Mouse (Mus musculus): ENCODE measurements at regions not wholly inside any gene's neighbourhood (a gene's known extent, or its start where the extent isn't known, plus 50 kb on each side); places are given as distances from the start of the nearest gene placed in this dataset.

DNA sequence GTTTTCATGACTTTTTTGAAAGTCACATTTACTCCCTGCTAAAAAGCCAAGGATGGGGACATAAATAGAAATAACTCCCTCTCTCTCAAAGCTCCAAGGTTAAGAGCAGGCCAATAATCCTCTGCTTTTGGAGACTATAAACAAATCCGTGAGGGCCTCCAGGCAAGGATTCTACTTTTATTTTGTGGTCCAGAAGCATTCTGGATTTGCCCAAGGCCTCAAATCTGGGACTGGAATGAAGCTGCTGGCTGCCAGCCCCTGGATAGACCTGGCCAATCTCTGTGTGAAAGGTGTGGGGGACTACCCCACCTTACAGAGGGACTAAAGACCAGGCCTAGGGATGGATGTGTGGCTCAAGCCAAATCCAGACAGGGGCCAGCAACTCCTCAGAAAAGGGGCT lies 54.1 kb upstream of the Comtd1 start:
- no peak for DNase-seq
- H3K36me3 ChIP-seq (ENCODE audit: insufficient read depth) = no peaks in the 10 kb centered on the region
- TF ChIP-seq CTCF (IDR thresholded peaks at IDR 0.05; ENCODE audit: low read depth) = no peak
- no peak for ATAC-seq
- no peaks in the 10 kb centered on the region; the same call in 1 of the 2 replicates for H3K9me3 ChIP-seq (ENCODE audit: low read length)
- H3K4me1 ChIP-seq (ENCODE audit: insufficient read depth) = peaks cover 12% of the 10 kb centered on the region; the same call in 1 of the 2 replicates
- H3K27ac ChIP-seq (ENCODE audit: low read depth, low read length) = no peak overlapping the region
- no peak overlapping the region for H3K4me3 ChIP-seq (ENCODE audit: low read depth, low read length)
- WGBS = 75% methylated on average over 1 of the region's 1 CpGs
- no peak overlapping the region for H3K9ac ChIP-seq
- no peaks in the 10 kb centered on the region for H3K27me3 ChIP-seq (ENCODE audit: insufficient read depth, low read length)
- H3K4me2 ChIP-seq (ENCODE audit: low read depth) = no peak overlapping the region

DNA sequence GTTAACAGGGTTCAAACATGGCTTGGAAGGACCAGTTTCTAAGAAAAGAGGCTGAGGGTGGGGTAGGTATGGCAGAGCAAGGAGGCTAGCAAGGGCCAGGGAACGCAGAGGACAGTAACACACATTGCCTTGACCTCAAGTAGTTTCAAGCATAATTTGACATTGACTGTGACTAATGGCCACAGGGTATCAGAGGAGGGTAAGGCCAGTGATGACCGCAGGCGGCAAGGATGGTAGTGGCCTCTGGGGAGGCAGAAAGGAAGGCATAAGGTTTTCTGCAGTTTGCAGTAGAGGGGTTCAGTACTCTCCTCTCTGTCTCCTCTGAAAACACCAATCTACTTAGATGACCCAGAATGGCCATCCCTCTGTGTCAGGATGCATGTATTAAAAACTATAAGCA lies 53.7 kb upstream of the Comtd1 start:
- no peak overlapping the region for H3K4me3 ChIP-seq (ENCODE audit: low read depth, low read length)
- no peak overlapping the region for H3K4me2 ChIP-seq (ENCODE audit: low read depth)
- peaks cover 12% of the 10 kb centered on the region; the same call in 1 of the 2 replicates for H3K4me1 ChIP-seq (ENCODE audit: insufficient read depth)
- no peaks in the 10 kb centered on the region for H3K27me3 ChIP-seq (ENCODE audit: insufficient read depth, low read length)
- H3K27ac ChIP-seq (ENCODE audit: low read depth, low read length) = no peak overlapping the region
- ATAC-seq = no peak
- no peak for DNase-seq
- no peak for TF ChIP-seq CTCF (IDR thresholded peaks at IDR 0.05; ENCODE audit: low read depth)
- no peaks in the 10 kb centered on the region; the same call in 1 of the 2 replicates for H3K9me3 ChIP-seq (ENCODE audit: low read length)
- 94% methylated on average over 3 of the region's 3 CpGs for WGBS
- H3K36me3 ChIP-seq (ENCODE audit: insufficient read depth) = no peaks in the 10 kb centered on the region
- H3K9ac ChIP-seq = no peak overlapping the region

DNA sequence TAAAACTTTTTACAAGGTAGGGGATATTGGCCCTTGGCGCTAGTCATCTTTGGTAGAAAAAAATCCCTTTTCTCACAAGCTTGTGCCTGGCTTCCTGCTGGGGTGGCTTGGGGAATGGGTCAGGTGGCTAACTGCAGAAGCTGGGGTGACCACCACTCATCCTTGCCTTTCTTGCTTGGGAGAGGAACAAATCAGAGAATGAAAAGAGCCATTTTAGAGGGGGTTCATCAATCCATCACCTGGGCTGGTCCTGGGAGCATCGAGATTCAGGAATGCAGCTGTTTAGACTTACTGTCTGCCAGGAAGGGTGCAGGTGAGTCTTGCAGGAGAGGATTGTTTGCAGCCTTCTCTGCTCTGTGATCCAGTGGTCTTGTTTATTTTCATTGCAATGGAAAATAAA lies 52.2 kb upstream of the Comtd1 start:
- Histone ChIP-seq H3K9ac (no peak overlapping the region), H3K4me1 (ENCODE audit: insufficient read depth) (peaks cover 12% of the 10 kb centered on the region; the same call in 1 of the 2 replicates), H3K4me3 (ENCODE audit: low read depth, low read length) (no peak overlapping the region), H3K27ac (ENCODE audit: low read depth, low read length) (no peak overlapping the region), H3K4me2 (ENCODE audit: low read depth) (no peak overlapping the region), H3K9me3 (ENCODE audit: low read length) (no peaks in the 10 kb centered on the region; the same call in 1 of the 2 replicates), H3K27me3 (ENCODE audit: insufficient read depth, low read length) (no peaks in the 10 kb centered on the region), H3K36me3 (ENCODE audit: insufficient read depth) (no peaks in the 10 kb centered on the region)
- TF ChIP-seq CTCF (IDR thresholded peaks at IDR 0.05; ENCODE audit: low read depth) = no peak
- WGBS = 62% methylated on average over 2 of the region's 2 CpGs
- DNase-seq = no peak
- ATAC-seq = no peak

DNA sequence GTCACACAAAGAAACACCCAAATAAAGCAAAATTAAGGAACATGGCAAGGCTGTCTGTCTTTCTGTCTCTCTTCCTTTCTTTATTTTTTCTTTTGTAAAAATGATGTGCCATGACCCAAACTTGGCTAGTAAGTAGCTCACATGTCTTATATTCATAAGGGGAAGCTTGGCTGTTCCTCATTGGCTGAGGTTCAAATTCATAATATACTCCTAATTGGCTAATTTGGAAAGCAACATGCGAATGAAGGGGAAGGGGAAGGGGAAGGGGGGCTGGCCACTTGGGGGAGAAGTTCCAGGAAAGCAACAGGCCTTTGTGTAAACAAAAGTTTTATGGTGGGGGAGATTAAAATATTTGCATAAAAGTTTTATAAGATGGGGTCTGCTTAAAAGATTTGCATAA lies 51.7 kb upstream of the Comtd1 start:
- H3K9ac ChIP-seq = no peak overlapping the region
- H3K4me3 ChIP-seq (ENCODE audit: low read depth, low read length) = no peak overlapping the region
- no peaks in the 10 kb centered on the region; the same call in 1 of the 2 replicates for H3K9me3 ChIP-seq (ENCODE audit: low read length)
- no peak for TF ChIP-seq CTCF (IDR thresholded peaks at IDR 0.05; ENCODE audit: low read depth)
- no peak overlapping the region for H3K4me2 ChIP-seq (ENCODE audit: low read depth)
- WGBS = 21% methylated on average over 1 of the region's 1 CpGs
- peaks cover 12% of the 10 kb centered on the region; the same call in 1 of the 2 replicates for H3K4me1 ChIP-seq (ENCODE audit: insufficient read depth)
- ATAC-seq (no peak), DNase-seq (no peak)
- no peaks in the 10 kb centered on the region for H3K27me3 ChIP-seq (ENCODE audit: insufficient read depth, low read length)
- no peak overlapping the region for H3K27ac ChIP-seq (ENCODE audit: low read depth, low read length)
- no peaks in the 10 kb centered on the region for H3K36me3 ChIP-seq (ENCODE audit: insufficient read depth)
